Mouse (Mus musculus): Measurements from ENCODE around the gene Gclc. TPM values are rescaled to one million over a fixed set of nuclear protein-coding genes. Genes with fewer than 3 reads are reported as not detected.

The Gclc gene
- polyA plus RNA-seq, 1 experiment from 2014 or later, result 19.6 TPM

- Histone ChIP-seq H3K27me3 (replicated peaks; ENCODE audit: control insufficient read depth, insufficient read depth, low read length) (no peaks in the 10 kb centered on the region), H3K4me3 (ENCODE audit: low read depth, low read length) (no peak overlapping the region), H3K27ac (ENCODE audit: low read depth, low read length) (no peak overlapping the region), H3K9ac (ENCODE audit: low read depth, low read length) (no peak overlapping the region), H3K4me2 (replicated peaks; ENCODE audit: low read depth) (no peak overlapping the region), H3K4me1 (replicated peaks; ENCODE audit: control insufficient read depth, insufficient read depth, low read length) (no peaks in the 10 kb centered on the region; the same call in 1 of the 2 replicates), H3K9me3 (ENCODE audit: control insufficient read depth) (no peaks in the 10 kb centered on the region), H3K36me3 (ENCODE audit: control insufficient read depth, insufficient read depth) (no peaks in the 10 kb centered on the region)
- TF ChIP-seq CTCF (IDR thresholded peaks at IDR 0.05; ENCODE audit: low read depth), result no peak
- peak; percentile 54 for ATAC-seq
- WGBS, result 44% methylated on average over 1 of the region's 1 CpGs
These were observed 32.0 kb upstream of the Gclc start for GRCm38 (mm10) chr9:77722381-77722780.

GRCm38 (mm10) chr9:77724216-77724615, 30.1 kb upstream of the Gclc start:
- H3K9me3 ChIP-seq (ENCODE audit: control insufficient read depth), result no peaks in the 10 kb centered on the region
- no peak for ATAC-seq
- no peak overlapping the region for H3K9ac ChIP-seq (ENCODE audit: low read depth, low read length)
- WGBS, result 40% methylated on average over 6 of the region's 6 CpGs
- TF ChIP-seq CTCF (IDR thresholded peaks at IDR 0.05; ENCODE audit: low read depth), result no peak
- no peaks in the 10 kb centered on the region for H3K27me3 ChIP-seq (replicated peaks; ENCODE audit: control insufficient read depth, insufficient read depth, low read length)
- H3K36me3 ChIP-seq (ENCODE audit: control insufficient read depth, insufficient read depth), result no peaks in the 10 kb centered on the region
- H3K4me3 ChIP-seq (ENCODE audit: low read depth, low read length), result no peak overlapping the region
- no peak overlapping the region for H3K4me2 ChIP-seq (replicated peaks; ENCODE audit: low read depth)
- H3K27ac ChIP-seq (ENCODE audit: low read depth, low read length), result no peak overlapping the region
- no peaks in the 10 kb centered on the region for H3K4me1 ChIP-seq (replicated peaks; ENCODE audit: control insufficient read depth, insufficient read depth, low read length)

GRCm38 (mm10) chr9:77725448-77725847, 28.9 kb upstream of the Gclc start:
- Histone ChIP-seq H3K9me3 (ENCODE audit: control insufficient read depth) (no peaks in the 10 kb centered on the region), H3K9ac (ENCODE audit: low read depth, low read length) (no peak overlapping the region), H3K27ac (ENCODE audit: low read depth, low read length) (no peak overlapping the region), H3K36me3 (ENCODE audit: control insufficient read depth, insufficient read depth) (no peaks in the 10 kb centered on the region), H3K4me1 (replicated peaks; ENCODE audit: control insufficient read depth, insufficient read depth, low read length) (no peaks in the 10 kb centered on the region), H3K4me2 (replicated peaks; ENCODE audit: low read depth) (no peak overlapping the region), H3K4me3 (ENCODE audit: low read depth, low read length) (no peak overlapping the region), H3K27me3 (replicated peaks; ENCODE audit: control insufficient read depth, insufficient read depth, low read length) (no peaks in the 10 kb centered on the region)
- ATAC-seq, result no peak
- 63% methylated on average over 8 of the region's 8 CpGs for WGBS
- no peak for TF ChIP-seq CTCF (IDR thresholded peaks at IDR 0.05; ENCODE audit: low read depth)

GRCm38 (mm10) chr9:77726018-77726684, 28.2 kb upstream of the Gclc start:
- Histone ChIP-seq H3K36me3 (ENCODE audit: control insufficient read depth, insufficient read depth) (no peaks in the 10 kb centered on the region), H3K9me3 (ENCODE audit: control insufficient read depth) (no peaks in the 10 kb centered on the region), H3K27ac (ENCODE audit: low read depth, low read length) (no peak overlapping the region), H3K4me2 (replicated peaks; ENCODE audit: low read depth) (no peak overlapping the region), H3K27me3 (replicated peaks; ENCODE audit: control insufficient read depth, insufficient read depth, low read length) (no peaks in the 10 kb centered on the region), H3K4me3 (ENCODE audit: low read depth, low read length) (no peak overlapping the region), H3K4me1 (replicated peaks; ENCODE audit: control insufficient read depth, insufficient read depth, low read length) (no peaks in the 10 kb centered on the region), H3K9ac (ENCODE audit: low read depth, low read length) (no peak overlapping the region)
- TF ChIP-seq CTCF (IDR thresholded peaks at IDR 0.05; ENCODE audit: low read depth), result no peak
- WGBS, result 90% methylated on average over 6 of the region's 6 CpGs
- ATAC-seq, result no peak

- Histone ChIP-seq H3K36me3 (ENCODE audit: control insufficient read depth, insufficient read depth) (no peaks in the 10 kb centered on the region), H3K27me3 (replicated peaks; ENCODE audit: control insufficient read depth, insufficient read depth, low read length) (no peaks in the 10 kb centered on the region), H3K4me3 (ENCODE audit: low read depth, low read length) (no peak overlapping the region), H3K9me3 (ENCODE audit: control insufficient read depth) (no peaks in the 10 kb centered on the region), H3K4me1 (replicated peaks; ENCODE audit: control insufficient read depth, insufficient read depth, low read length) (no peaks in the 10 kb centered on the region), H3K27ac (ENCODE audit: low read depth, low read length) (no peak overlapping the region), H3K4me2 (replicated peaks; ENCODE audit: low read depth) (no peak overlapping the region), H3K9ac (ENCODE audit: low read depth, low read length) (no peak overlapping the region)
- no peak for TF ChIP-seq CTCF (IDR thresholded peaks at IDR 0.05; ENCODE audit: low read depth)
- WGBS, result 89% methylated on average over 2 of the region's 2 CpGs
- no peak for ATAC-seq
These were observed 27.3 kb upstream of the Gclc start for GRCm38 (mm10) chr9:77727012-77727411.

GRCm38 (mm10) chr9:77732067-77732466, 22.3 kb upstream of the Gclc start:
- Histone ChIP-seq H3K27ac (ENCODE audit: low read depth, low read length) (no peak overlapping the region), H3K36me3 (ENCODE audit: control insufficient read depth, insufficient read depth) (no peaks in the 10 kb centered on the region), H3K9ac (ENCODE audit: low read depth, low read length) (no peak overlapping the region), H3K4me2 (replicated peaks; ENCODE audit: low read depth) (no peak overlapping the region), H3K9me3 (ENCODE audit: control insufficient read depth) (no peaks in the 10 kb centered on the region), H3K27me3 (replicated peaks; ENCODE audit: control insufficient read depth, insufficient read depth, low read length) (no peaks in the 10 kb centered on the region), H3K4me1 (replicated peaks; ENCODE audit: control insufficient read depth, insufficient read depth, low read length) (no peaks in the 10 kb centered on the region), H3K4me3 (ENCODE audit: low read depth, low read length) (no peak overlapping the region)
- no peak for ATAC-seq
- TF ChIP-seq CTCF (IDR thresholded peaks at IDR 0.05; ENCODE audit: low read depth), result no peak
- WGBS, result 38% methylated on average over 3 of the region's 3 CpGs
